Mouse (Mus musculus) mouse trophoblast stem cell (cell line): ENCODE results near the gene Olfr1309.
"Not testable (repeated sequence)": the region's sequence is repeated elsewhere in the genome, so short reads cannot be mapped to it uniquely, and the experiment has no call there.

Source experiments
- in situ Hi-C, 2 experiments: fragments of 300-500 bp; cut with MseI, MboI; formaldehyde crosslinking; loops; 2 replicates in 1 of 2; 3 replicates in 1 of 2; pipeline ENCODE4 v1.15.1; 2025

The Olfr1309 gene

GRCm38 (mm10) chr2:111990181-111990580, at the start of gene Olfr1309:
Olfr1309 (minus strand) TSS chr2:111990281.
- in situ Hi-C loops, result no loop called here

- in situ Hi-C loops, result not testable (repeated sequence)
Observed at GRCm38 (mm10) chr2:112026971-112027370, 36.9 kb upstream of the Olfr1309 start.

GRCm38 (mm10) chr2:112024312-112024711, 34.2 kb upstream of the Olfr1309 start, which contains the start of gene Olfr1311:
Olfr1311 (minus strand) TSS chr2:112024412.
- in situ Hi-C loops, result no loop called here

- in situ Hi-C loops, result no loop called here
Observed at GRCm38 (mm10) chr2:112014900-112015299, 24.8 kb upstream of the Olfr1309 start.

GRCm38 (mm10) chr2:112012608-112013007, 22.5 kb upstream of the Olfr1309 start, which contains the start of gene Olfr1310:
Olfr1310 (minus strand) TSS chr2:112012708.
- in situ Hi-C loops, result no loop called here

GRCm38 (mm10) chr2:111964844-111965243, 25.2 kb downstream of the Olfr1309 start, which contains the start of gene Olfr1308:
Olfr1308 (minus strand) TSS chr2:111964944.
- in situ Hi-C loops, result no loop called here

GRCm38 (mm10) chr2:111949340-111949739, 40.7 kb downstream of the Olfr1309 start, which contains the start of gene Olfr1307:
Olfr1307 (minus strand) TSS chr2:111949440.
- in situ Hi-C loops, result no loop called here
